Mouse (Mus musculus) G1E (cell line): ENCODE results near the gene Rin1. TPM values are rescaled to one million over a fixed set of nuclear protein-coding genes. Genes with fewer than 3 reads are reported as not detected.
A peak's percentile ranks its signal among the peaks of the same experiment; 100 is the strongest.

ENCODE experiments used
- ATAC-seq: 2 replicates; pipeline ENCODE4 v1.8.0; 2016; ENCODE audit warnings: mild to moderate bottlenecking; ENCODE audit not compliant: insufficient number of reproducible peaks, poor library complexity, low FRiP score, severe bottlenecking; ENCODE audit errors: extremely low read depth
- DNase-seq: peaks from one replicate; pipeline ENCODE4 v3.0.0; 2012; ENCODE audit warnings: low spot score
- H3K27me3 ChIP-seq: 2 replicates; pipeline ENCODE4 v1.6.1; 2012; ENCODE audit warnings: mild to moderate bottlenecking, low read length, inconsistent platforms; ENCODE audit not compliant: insufficient read depth
- H3K36me3 ChIP-seq: replicated peaks from 2 replicates; pipeline ENCODE3; 2012; ENCODE audit warnings: mild to moderate bottlenecking, inconsistent platforms
- H3K4me1 ChIP-seq: 2 replicates; pipeline ENCODE4 v1.6.1; 2012; ENCODE audit warnings: low read depth, low read length, inconsistent platforms, mixed read lengths; ENCODE audit not compliant: insufficient read depth
- H3K4me3 ChIP-seq: 2 replicates; pipeline ENCODE4 v1.5.1; 2012; ENCODE audit warnings: low read depth, mild to moderate bottlenecking, inconsistent platforms, low read length, moderate library complexity, mixed read lengths
- H3K9me3 ChIP-seq: replicated peaks from 2 replicates; pipeline ENCODE4 v1.6.1; 2012; ENCODE audit warnings: inconsistent platforms
- CTCF ChIP-seq: IDR thresholded peaks from 2 replicates; pipeline ENCODE4 v1.5.1; 2012; ENCODE audit warnings: low read depth, low read length, inconsistent platforms, mixed read lengths
- GATA1 ChIP-seq: IDR thresholded peaks from 2 replicates; pipeline ENCODE4 v1.6.1; 2012; ENCODE audit warnings: borderline replicate concordance, low read length, inconsistent platforms, mixed read lengths
- GATA2 ChIP-seq: IDR thresholded peaks from 2 replicates; pipeline ENCODE4 v1.6.1; 2012; ENCODE audit warnings: low read depth, low read length, inconsistent platforms, borderline replicate concordance
- POLR2AphosphoS5 ChIP-seq: IDR thresholded peaks from 2 replicates; pipeline ENCODE4 v1.6.1; 2012; ENCODE audit warnings: low read depth, low read length, inconsistent platforms; ENCODE audit not compliant: insufficient replicate concordance
- TAL1 ChIP-seq: conservative IDR thresholded peaks from 2 replicates; pipeline ENCODE4 v1.6.1; 2012; ENCODE audit warnings: low read depth, low read length, inconsistent platforms, mixed read lengths
- polyA plus RNA-seq: library from polyadenylated mRNA; stranded (reverse); fragments of >175 nt; gene quantifications from 2 replicates; pipeline ENCODE4 v1.2.3, GENCODE M21; 2012
- total RNA-seq, 2 experiments: library from RNA; stranded (forward) in 1 of 2; stranded (reverse) in 1 of 2; fragments of 200-1000 nt in 1 of 2; fragments of >200 nt in 1 of 2; fragmentation: Nextera tagmentation in 1 of 2; gene quantifications; 2 replicates each; pipeline ENCODE4 v1.2.3; 2014 to 2017

Rin1 gene
- total and polyA plus RNA-seq, 3 experiments, result 0.22 to 1.8 (median 0.72) TPM

DNA sequence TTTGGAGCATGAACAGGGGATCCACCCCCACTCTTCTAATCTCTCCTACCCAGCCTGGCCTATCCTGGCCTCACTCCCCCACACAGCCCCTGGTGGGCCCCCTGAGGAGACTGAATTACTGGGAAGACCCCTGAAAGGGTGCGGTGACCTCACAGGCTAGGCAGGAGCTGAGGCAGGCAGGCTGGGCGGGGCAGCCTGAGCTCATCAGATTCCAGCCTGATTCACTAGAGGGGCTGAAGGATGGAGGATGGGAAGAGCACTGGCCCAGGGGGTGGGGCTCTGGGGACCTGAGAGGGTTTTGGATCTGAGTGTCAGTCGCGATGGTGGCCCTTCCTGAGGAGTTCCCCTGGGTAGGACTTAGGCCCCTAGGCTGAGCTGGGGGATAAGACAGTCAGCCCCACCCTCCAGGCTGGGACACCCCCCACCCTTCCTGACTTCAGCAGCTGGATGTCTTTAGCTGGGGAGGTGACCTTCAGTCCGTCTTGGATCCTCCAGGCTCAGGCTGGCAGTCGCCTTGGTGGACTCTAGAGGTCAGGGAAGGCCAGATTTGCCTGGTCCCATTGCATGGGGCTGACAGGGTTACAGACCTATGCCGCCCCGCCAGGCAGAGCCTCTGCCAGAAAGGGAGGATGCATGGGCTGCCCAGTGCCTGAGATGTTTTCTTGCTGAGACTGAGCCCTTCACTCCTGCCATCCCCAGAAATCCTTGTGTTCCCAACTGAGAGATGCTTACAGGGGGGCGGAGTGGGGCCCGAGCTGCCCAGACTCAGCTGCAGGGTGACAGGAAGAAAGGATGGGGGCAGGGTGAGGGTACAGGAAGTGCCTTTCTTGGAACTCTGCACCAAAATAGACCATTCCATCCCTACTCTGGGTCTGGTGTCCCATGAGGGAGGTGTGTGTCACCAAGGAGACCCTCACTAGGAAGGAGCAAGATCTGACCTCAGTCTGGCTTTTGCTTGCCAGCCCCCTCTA lies 8.8 kb downstream of the Rin1 start:
- TF ChIP-seq GATA1 (no peak), CTCF (no peak), POLR2AphosphoS5 (no peak), TAL1 (no peak), GATA2 (no peak)

DNA sequence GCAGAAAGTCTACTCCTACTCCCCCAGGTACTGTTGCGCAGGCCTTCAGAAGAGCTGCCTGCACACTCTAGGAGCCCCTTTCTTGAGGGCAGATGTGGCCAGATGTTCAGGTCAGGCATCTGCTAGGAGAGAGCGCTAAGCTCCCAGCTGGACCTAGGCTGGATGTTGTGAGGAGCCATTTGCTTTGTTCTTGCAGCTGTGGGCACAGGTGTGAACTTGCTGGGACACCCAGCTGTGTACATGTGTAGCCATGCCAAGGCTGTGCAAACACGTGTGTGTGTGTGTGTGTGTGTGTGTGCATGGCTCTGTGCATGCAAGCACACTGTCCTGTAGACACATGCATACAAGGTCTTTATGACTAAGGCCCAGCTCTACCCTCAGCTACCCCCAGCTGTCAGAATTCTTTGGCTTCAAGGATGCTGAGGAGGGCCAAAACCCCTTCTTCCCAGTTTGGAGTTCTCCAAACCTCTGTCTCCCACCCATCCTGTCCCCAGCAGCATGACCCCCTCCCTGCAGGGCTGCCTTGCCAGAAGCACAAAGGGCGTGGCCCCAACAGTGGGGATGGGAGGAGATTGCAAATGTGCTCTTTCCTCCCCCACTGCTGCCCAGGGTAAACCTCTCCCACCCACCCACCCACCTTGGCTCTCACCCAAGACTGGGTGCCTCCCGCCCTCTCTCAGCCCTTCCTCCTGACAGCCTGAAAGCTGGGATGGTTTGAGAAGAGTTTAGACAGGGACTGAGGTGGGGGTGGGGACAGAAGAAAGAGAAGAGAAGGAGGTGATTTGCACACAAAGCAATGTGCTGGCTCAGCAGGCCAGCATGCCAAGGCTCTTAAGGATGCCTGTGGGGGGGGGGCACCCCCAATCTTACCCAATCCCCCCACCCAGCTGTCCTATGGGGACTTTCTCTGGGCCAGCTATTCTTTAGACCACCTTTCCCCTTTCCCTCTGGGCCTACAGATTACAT lies 10.4 kb downstream of the Rin1 start:
- Histone ChIP-seq H3K4me3 (no peak overlapping the region), H3K9me3 (no peaks in the 10 kb centered on the region), H3K27me3 (peaks cover 16% of the 10 kb centered on the region; the same call in 1 of the 2 replicates), H3K4me1 (peaks cover 39% of the 10 kb centered on the region), H3K36me3 (no peaks in the 10 kb centered on the region)
- TF ChIP-seq CTCF (no peak), TAL1 (no peak), GATA1 (no peak), GATA2 (no peak), POLR2AphosphoS5 (no peak)
- ATAC-seq, result no peak
- peak; percentile 42 for DNase-seq

More for the DNA sequence above, 8.8 kb downstream of the Rin1 start:
- DNase-seq (no peak), ATAC-seq (no peak)
- H3K4me3 ChIP-seq, result no peak overlapping the region; the same call in 1 of the 2 replicates
- H3K4me1 ChIP-seq, result peaks cover 39% of the 10 kb centered on the region
- H3K36me3 ChIP-seq, result peaks cover 4% of the 10 kb centered on the region
- peaks cover 25% of the 10 kb centered on the region for H3K27me3 ChIP-seq
- H3K9me3 ChIP-seq, result no peaks in the 10 kb centered on the region

DNA sequence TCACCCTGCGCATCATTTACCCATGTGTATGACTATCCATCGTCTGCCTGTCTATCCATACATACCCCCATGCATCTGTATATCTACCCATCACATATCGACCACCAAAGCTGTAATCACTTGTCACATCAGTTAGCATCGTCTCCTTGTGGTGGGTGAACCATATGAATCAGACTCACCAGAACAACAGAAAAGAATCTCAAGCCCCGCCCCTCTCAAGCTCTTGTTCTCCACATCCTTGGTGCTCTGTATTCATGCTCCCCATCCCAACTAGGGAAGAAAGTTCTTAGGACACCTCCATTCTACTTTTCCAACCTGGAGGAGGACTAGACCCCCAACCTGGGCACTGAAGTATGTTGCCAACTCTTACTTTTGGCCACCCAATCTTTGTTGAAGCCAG lies 11.8 kb downstream of the Rin1 start:
- Histone ChIP-seq H3K36me3 (no peaks in the 10 kb centered on the region), H3K27me3 (peaks cover 18% of the 10 kb centered on the region; the same call in 1 of the 2 replicates), H3K9me3 (no peaks in the 10 kb centered on the region), H3K4me3 (no peak overlapping the region), H3K4me1 (peaks cover 36% of the 10 kb centered on the region)
- TF ChIP-seq GATA2 (no peak), CTCF (no peak), POLR2AphosphoS5 (no peak), TAL1 (no peak), GATA1 (no peak)
- DNase-seq (no peak), ATAC-seq (no peak)

DNA sequence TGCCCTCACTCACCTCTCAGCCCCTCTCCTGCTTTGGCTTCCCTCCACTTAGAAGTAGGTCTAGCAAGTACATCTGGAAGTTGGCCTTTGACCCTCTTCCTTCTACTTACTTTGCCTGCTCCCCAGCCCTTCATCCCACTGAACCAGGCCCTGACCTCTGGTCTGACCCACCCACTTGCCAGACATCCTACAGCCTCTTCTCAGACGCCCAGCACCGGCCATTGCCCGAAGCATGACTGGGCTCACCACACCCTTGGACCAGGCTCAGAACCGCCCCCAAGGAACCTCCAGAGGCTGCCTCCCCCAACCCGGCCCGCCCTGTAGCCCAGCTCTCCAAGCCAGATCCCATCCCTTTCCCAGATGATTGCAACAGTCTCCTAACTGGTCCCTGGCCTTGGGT lies 12.2 kb downstream of the Rin1 start:
- Histone ChIP-seq H3K9me3 (no peaks in the 10 kb centered on the region), H3K36me3 (no peaks in the 10 kb centered on the region), H3K4me1 (peaks cover 40% of the 10 kb centered on the region), H3K27me3 (peaks cover 22% of the 10 kb centered on the region; the same call in 1 of the 2 replicates), H3K4me3 (no peak overlapping the region)
- ATAC-seq, result no peak
- TF ChIP-seq TAL1, result no peak
- TF ChIP-seq POLR2AphosphoS5, result no peak
- no peak for TF ChIP-seq GATA2
- no peak for TF ChIP-seq CTCF
- TF ChIP-seq GATA1, result no peak
- DNase-seq, result no peak

DNA sequence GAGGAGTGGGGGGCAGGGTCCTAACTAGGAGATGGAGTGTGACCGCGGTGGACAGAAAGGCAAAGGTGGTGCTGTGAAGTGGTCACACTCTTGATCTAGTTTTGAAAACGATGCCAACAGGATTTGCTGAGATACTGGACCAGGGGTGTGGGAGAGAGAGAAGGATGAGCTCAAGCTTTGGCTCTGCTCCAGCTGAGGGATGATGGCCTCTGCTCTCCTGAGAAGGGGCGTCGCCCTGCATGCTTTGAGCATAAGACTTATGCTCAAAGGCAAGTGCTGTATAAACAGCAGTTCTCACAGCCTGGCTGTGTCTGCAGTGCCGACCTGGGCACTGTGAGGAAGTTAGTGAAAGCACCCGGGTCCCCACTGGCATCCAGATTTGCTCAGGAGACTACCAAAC lies 14.8 kb downstream of the Rin1 start:
- Histone ChIP-seq H3K27me3 (peaks cover 39% of the 10 kb centered on the region), H3K4me1 (peaks cover 34% of the 10 kb centered on the region), H3K36me3 (no peaks in the 10 kb centered on the region), H3K4me3 (no peak overlapping the region), H3K9me3 (no peaks in the 10 kb centered on the region)
- ATAC-seq, result no peak
- DNase-seq, result no peak
- no peak for TF ChIP-seq POLR2AphosphoS5
- TF ChIP-seq TAL1, result no peak
- no peak for TF ChIP-seq CTCF
- TF ChIP-seq GATA1, result no peak
- no peak for TF ChIP-seq GATA2
